Mouse (Mus musculus): ENCODE measurements around the gene Lrp1. TPM values are rescaled to one million over a fixed set of nuclear protein-coding genes. Genes with fewer than 3 reads are reported as not detected.
A peak's percentile ranks its signal among the peaks of the same experiment; 100 is the strongest.

Gene Lrp1
- polyA plus RNA-seq, 1 experiment from 2014 or later, result 109 TPM

DNA sequence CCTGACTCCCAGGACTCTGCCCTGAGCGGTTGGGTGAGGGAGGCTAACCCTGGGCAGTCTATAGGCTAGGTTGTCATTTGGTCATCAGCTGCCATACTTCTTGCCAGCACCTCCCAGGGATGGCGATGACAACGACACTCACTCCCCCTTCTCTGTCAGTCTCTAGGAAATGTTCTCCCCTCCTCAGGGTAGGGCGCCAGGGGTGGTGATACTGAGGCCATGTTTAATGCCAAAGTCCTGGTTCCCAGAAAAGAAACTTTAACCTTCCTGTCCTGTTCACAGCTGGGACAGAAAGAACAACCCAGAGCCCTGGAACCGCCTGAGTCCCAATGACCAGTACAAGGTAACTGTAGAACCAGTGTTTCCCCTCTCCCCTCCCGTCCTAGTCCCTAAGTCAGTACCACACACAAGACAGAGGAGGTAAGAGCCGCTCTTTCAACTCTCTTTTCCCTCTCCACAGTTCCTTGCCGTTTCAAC lies 104.9 kb downstream of the Lrp1 start:
- H3K4me1 ChIP-seq (ENCODE audit: control insufficient read depth, insufficient read depth, low read depth, low read length), result peaks cover 46% of the 10 kb centered on the region
- H3K9me3 ChIP-seq (ENCODE audit: control insufficient read depth, low read length), result no peaks in the 10 kb centered on the region
- no peak overlapping the region for H3K27ac ChIP-seq (ENCODE audit: low read depth, low read length)
- peaks cover 11% of the 10 kb centered on the region for H3K36me3 ChIP-seq (ENCODE audit: control insufficient read depth, insufficient read depth, low read length)
- H3K4me2 ChIP-seq (ENCODE audit: low read length), result no peak overlapping the region
- H3K27me3 ChIP-seq (replicated peaks; ENCODE audit: control insufficient read depth, insufficient read depth, low read length), result peaks cover 2% of the 10 kb centered on the region; the same call in 1 of the 2 replicates
- WGBS, result 18% methylated on average over 8 of the region's 8 CpGs
- H3K4me3 ChIP-seq (ENCODE audit: low read length), result no peak overlapping the region
- H3K9ac ChIP-seq (ENCODE audit: low read depth, low read length), result no peak overlapping the region
- ATAC-seq, result no peak

DNA sequence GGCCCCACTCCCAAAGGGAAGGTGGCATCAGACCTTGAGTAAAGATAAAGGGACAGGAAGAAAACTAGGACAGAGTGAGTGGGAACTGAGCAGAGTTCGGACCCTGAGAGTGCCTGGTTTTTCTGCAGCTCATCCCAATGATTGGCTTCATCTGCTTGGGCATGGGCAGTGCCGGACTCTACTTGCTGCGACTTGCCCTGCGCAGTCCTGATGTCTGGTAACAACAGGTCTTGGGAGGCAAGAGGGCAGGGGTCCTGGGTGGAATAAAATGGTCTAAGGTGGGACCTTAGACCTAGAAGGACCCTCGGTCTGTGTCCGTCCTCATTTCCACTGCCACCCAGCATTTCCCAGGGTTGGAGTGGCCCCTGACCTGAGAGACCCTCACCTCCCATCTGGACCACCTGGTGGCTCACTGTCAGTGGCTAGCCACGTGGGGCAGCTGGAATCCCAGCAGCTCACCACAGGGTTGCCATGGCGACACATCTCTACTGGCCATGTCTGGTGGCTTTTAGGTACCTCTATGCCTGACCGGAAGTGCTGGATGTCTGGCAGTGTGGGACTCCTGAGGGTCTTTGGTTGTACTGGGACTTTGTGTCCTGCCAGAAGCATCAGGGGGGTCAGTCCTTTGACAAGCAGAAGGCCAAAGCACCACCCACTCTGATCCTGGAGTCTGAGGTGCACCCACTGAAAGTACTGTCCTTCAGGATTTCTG lies 105.5 kb downstream of the Lrp1 start:
- Histone ChIP-seq H3K4me1 (ENCODE audit: control insufficient read depth, insufficient read depth, low read depth, low read length) (peaks cover 48% of the 10 kb centered on the region), H3K27me3 (replicated peaks; ENCODE audit: control insufficient read depth, insufficient read depth, low read length) (0 out of 2 replicates have a peak, but pooled peaks cover 2% of the 10 kb centered on the region), H3K9me3 (ENCODE audit: control insufficient read depth, low read length) (no peaks in the 10 kb centered on the region), H3K27ac (ENCODE audit: low read depth, low read length) (0 out of 2 replicates have a peak overlapping the region, but pooled peaks have one; percentile 39), H3K4me3 (ENCODE audit: low read length) (no peak overlapping the region), H3K4me2 (ENCODE audit: low read length) (no peak overlapping the region), H3K36me3 (ENCODE audit: control insufficient read depth, insufficient read depth, low read length) (peaks cover 11% of the 10 kb centered on the region), H3K9ac (ENCODE audit: low read depth, low read length) (no peak overlapping the region)
- no peak for ATAC-seq
- WGBS, result 27% methylated on average over 9 of the region's 9 CpGs

DNA sequence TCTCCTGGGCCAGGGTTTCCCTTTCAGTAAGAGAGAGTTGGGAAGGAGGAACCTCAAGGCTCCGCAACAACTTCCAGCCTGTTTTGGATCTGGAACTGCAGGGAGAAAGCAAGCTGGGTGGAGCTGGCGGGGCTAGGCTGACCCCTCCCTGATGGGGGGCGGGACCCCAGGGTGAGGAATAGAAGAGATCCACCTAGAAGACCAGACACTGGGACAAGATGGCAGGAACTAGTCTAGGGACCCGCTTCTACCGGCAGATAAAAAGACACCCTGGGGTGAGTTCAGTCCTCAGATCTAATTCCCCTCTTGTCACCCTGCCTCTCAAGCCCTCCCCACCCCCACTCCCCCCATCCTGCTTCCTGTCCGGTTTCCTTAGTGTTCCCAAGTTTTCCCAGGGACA lies 106.2 kb downstream of the Lrp1 start, which contains the start of gene Ndufa4l2:
Gene Ndufa4l2 (plus strand): TSS at position 204 of the 400 bp plus-strand sequence.
- 20% methylated on average over 6 of the region's 6 CpGs for WGBS
- H3K27ac ChIP-seq (ENCODE audit: low read depth, low read length), result peak within 1 kb of the TSS; percentile 39; the same call in 1 of the 2 replicates
- peaks cover 54% of the 10 kb centered on the region for H3K4me1 ChIP-seq (ENCODE audit: control insufficient read depth, insufficient read depth, low read depth, low read length)
- peak within 1 kb of the TSS; percentile 90 for H3K4me2 ChIP-seq (ENCODE audit: low read length)
- H3K4me3 ChIP-seq (ENCODE audit: low read length), result no peak within 1 kb of the TSS
- H3K9ac ChIP-seq (ENCODE audit: low read depth, low read length), result peak within 1 kb of the TSS; percentile 25; the same call in 1 of the 2 replicates
- no peaks in the 10 kb centered on the region for H3K9me3 ChIP-seq (ENCODE audit: control insufficient read depth, low read length)
- ATAC-seq, result no peak
- peaks cover 11% of the 10 kb centered on the region for H3K36me3 ChIP-seq (ENCODE audit: control insufficient read depth, insufficient read depth, low read length)
- H3K27me3 ChIP-seq (replicated peaks; ENCODE audit: control insufficient read depth, insufficient read depth, low read length), result 0 out of 2 replicates have a peak, but pooled peaks cover 2% of the 10 kb centered on the region

GRCm38 (mm10) chr10:127514111-127514698 lies 106.7 kb downstream of the Lrp1 start:
- WGBS, result 16% methylated on average over 13 of the region's 13 CpGs
- peaks cover 11% of the 10 kb centered on the region for H3K36me3 ChIP-seq (ENCODE audit: control insufficient read depth, insufficient read depth, low read length)
- peaks cover 59% of the 10 kb centered on the region for H3K4me1 ChIP-seq (ENCODE audit: control insufficient read depth, insufficient read depth, low read depth, low read length)
- H3K4me2 ChIP-seq (ENCODE audit: low read length), result peak overlapping the region; percentile 90
- no peaks in the 10 kb centered on the region for H3K9me3 ChIP-seq (ENCODE audit: control insufficient read depth, low read length)
- H3K27me3 ChIP-seq (replicated peaks; ENCODE audit: control insufficient read depth, insufficient read depth, low read length), result 0 out of 2 replicates have a peak, but pooled peaks cover 2% of the 10 kb centered on the region
- peak overlapping the region; percentile 20; the same call in 1 of the 2 replicates for H3K27ac ChIP-seq (ENCODE audit: low read depth, low read length)
- no peak overlapping the region for H3K9ac ChIP-seq (ENCODE audit: low read depth, low read length)
- H3K4me3 ChIP-seq (ENCODE audit: low read length), result no peak overlapping the region
- no peak for ATAC-seq

DNA sequence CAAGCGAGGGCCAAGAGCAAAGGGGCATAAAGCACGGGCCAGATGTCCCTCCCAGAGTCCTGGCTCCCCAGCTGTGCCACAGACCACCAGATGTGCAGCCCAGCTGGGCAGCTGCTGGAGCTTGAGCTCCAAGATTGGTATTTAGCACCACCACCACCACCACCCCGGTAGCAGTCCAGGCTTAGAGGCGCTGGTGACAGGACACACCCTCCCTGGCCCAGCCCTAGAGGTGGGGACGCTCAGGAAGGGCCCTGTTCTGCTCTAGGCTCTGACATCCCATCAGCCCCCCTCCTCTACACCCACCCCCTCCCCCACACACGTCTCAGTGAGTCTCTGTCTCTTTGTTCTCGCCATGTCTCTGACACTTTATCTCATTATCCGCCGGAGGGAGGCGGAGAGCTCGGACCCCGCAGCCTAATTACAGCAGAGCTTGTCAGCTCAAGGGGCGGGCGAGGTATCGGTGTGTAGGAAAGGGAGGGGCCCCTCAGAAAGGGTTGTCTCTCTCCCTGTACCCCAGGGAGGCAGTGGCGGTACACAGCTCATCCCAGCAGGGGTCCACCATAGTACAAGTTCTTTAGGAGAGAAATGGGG lies 107.4 kb downstream of the Lrp1 start:
- Histone ChIP-seq H3K4me3 (ENCODE audit: low read length) (no peak overlapping the region), H3K27me3 (replicated peaks; ENCODE audit: control insufficient read depth, insufficient read depth, low read length) (0 out of 2 replicates have a peak, but pooled peaks cover 2% of the 10 kb centered on the region), H3K4me2 (ENCODE audit: low read length) (peak overlapping the region; percentile 90), H3K27ac (ENCODE audit: low read depth, low read length) (peak overlapping the region; percentile 54; the same call in 1 of the 2 replicates), H3K4me1 (ENCODE audit: control insufficient read depth, insufficient read depth, low read depth, low read length) (peaks cover 65% of the 10 kb centered on the region), H3K9me3 (ENCODE audit: control insufficient read depth, low read length) (no peaks in the 10 kb centered on the region), H3K36me3 (ENCODE audit: control insufficient read depth, insufficient read depth, low read length) (peaks cover 8% of the 10 kb centered on the region; the same call in 1 of the 2 replicates), H3K9ac (ENCODE audit: low read depth, low read length) (peak overlapping the region; percentile 25; the same call in 1 of the 2 replicates)
- no peak for ATAC-seq
- 0% methylated on average over 15 of the region's 16 CpGs for WGBS

DNA sequence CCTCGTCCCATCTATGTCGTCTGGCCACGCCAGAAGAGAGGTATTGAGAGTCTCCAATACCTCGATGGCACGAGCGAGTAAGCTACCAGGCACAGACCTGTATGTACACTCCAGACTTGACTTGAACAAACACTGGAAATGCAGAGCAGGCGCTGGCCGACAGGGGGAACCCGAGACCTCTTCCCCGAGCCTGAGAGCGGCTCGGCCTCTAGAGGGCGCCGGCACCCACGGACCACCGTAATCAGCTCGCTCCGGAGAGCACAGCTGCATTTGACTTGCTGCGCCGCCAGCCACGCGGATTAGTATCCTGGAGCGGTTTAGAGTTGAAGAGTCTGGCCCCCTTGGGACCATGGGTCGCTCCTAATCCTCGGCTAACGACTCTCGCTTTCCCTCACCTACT lies 108.1 kb downstream of the Lrp1 start:
- Histone ChIP-seq H3K9me3 (ENCODE audit: control insufficient read depth, low read length) (no peaks in the 10 kb centered on the region), H3K4me3 (ENCODE audit: low read length) (peak overlapping the region; percentile 46), H3K9ac (ENCODE audit: low read depth, low read length) (peak overlapping the region; percentile 81), H3K36me3 (ENCODE audit: control insufficient read depth, insufficient read depth, low read length) (peaks cover 2% of the 10 kb centered on the region; the same call in 1 of the 2 replicates), H3K4me1 (ENCODE audit: control insufficient read depth, insufficient read depth, low read depth, low read length) (peaks cover 73% of the 10 kb centered on the region), H3K27ac (ENCODE audit: low read depth, low read length) (peak overlapping the region; percentile 98), H3K27me3 (replicated peaks; ENCODE audit: control insufficient read depth, insufficient read depth, low read length) (0 out of 2 replicates have a peak, but pooled peaks cover 2% of the 10 kb centered on the region), H3K4me2 (ENCODE audit: low read length) (peak overlapping the region; percentile 90)
- peak; percentile 15 for ATAC-seq
- under 1% methylated on average over 27 of the region's 27 CpGs for WGBS

- no peaks in the 10 kb centered on the region for H3K9me3 ChIP-seq (ENCODE audit: control insufficient read depth, low read length)
- ATAC-seq, result no peak
- no peaks in the 10 kb centered on the region for H3K36me3 ChIP-seq (ENCODE audit: control insufficient read depth, insufficient read depth, low read length)
- WGBS, result 0% methylated on average over 7 of the region's 7 CpGs
- peak overlapping the region; percentile 81 for H3K9ac ChIP-seq (ENCODE audit: low read depth, low read length)
- peaks cover 75% of the 10 kb centered on the region for H3K4me1 ChIP-seq (ENCODE audit: control insufficient read depth, insufficient read depth, low read depth, low read length)
- H3K27ac ChIP-seq (ENCODE audit: low read depth, low read length), result peak overlapping the region; percentile 98
- peak overlapping the region; percentile 46 for H3K4me3 ChIP-seq (ENCODE audit: low read length)
- no peaks in the 10 kb centered on the region for H3K27me3 ChIP-seq (replicated peaks; ENCODE audit: control insufficient read depth, insufficient read depth, low read length)
- peak overlapping the region; percentile 90 for H3K4me2 ChIP-seq (ENCODE audit: low read length)
Observed at GRCm38 (mm10) chr10:127512307-127512666, 108.7 kb downstream of the Lrp1 start.

GRCm38 (mm10) chr10:127511634-127512306 lies 109.2 kb downstream of the Lrp1 start:
- Histone ChIP-seq H3K9ac (ENCODE audit: low read depth, low read length) (peak overlapping the region; percentile 81), H3K4me1 (ENCODE audit: control insufficient read depth, insufficient read depth, low read depth, low read length) (peaks cover 72% of the 10 kb centered on the region)
- under 1% methylated on average over 43 of the region's 46 CpGs for WGBS

More at GRCm38 (mm10) chr10:127511634-127512306, 109.2 kb downstream of the Lrp1 start:
- peak; percentile 31 for ATAC-seq
- Histone ChIP-seq H3K27ac (ENCODE audit: low read depth, low read length) (peak overlapping the region; percentile 98), H3K27me3 (replicated peaks; ENCODE audit: control insufficient read depth, insufficient read depth, low read length) (no peaks in the 10 kb centered on the region), H3K36me3 (ENCODE audit: control insufficient read depth, insufficient read depth, low read length) (no peaks in the 10 kb centered on the region), H3K9me3 (ENCODE audit: control insufficient read depth, low read length) (no peaks in the 10 kb centered on the region), H3K4me2 (ENCODE audit: low read length) (peak overlapping the region; percentile 90), H3K4me3 (ENCODE audit: low read length) (peak overlapping the region; percentile 46)

All from hindbrain, embryonic 16.5 days (tissue).